Mouse (Mus musculus) mouse trophoblast stem cell (cell line): ENCODE results near the gene Smg6.

Source experiments
- in situ Hi-C, 2 experiments: fragments of 300-500 bp; cut with MseI, MboI; formaldehyde crosslinking; loops; 2 replicates in 1 of 2; 3 replicates in 1 of 2; pipeline ENCODE4 v1.15.1; 2025

Gene Smg6

GRCm38 (mm10) chr11:75046638-75047037, 121.0 kb downstream of the Smg6 start:
- in situ Hi-C loops, result no loop called here

- in situ Hi-C loops, result no loop called here
Measured at GRCm38 (mm10) chr11:75047066-75047465, 121.4 kb downstream of the Smg6 start.

- in situ Hi-C loops, result no loop called here
Measured at GRCm38 (mm10) chr11:75047736-75048407, 122.2 kb downstream of the Smg6 start.

- in situ Hi-C loops, result no loop called here
Measured at GRCm38 (mm10) chr11:75049146-75049545, 123.5 kb downstream of the Smg6 start.

- in situ Hi-C loops, result no loop called here
Measured at GRCm38 (mm10) chr11:75049807-75050206, 124.2 kb downstream of the Smg6 start.

GRCm38 (mm10) chr11:75051239-75051638, 125.6 kb downstream of the Smg6 start:
- in situ Hi-C loops, result no loop called here

- in situ Hi-C loops, result no loop called here
Measured at GRCm38 (mm10) chr11:75051712-75052550, 126.3 kb downstream of the Smg6 start.

GRCm38 (mm10) chr11:75053020-75053419, 127.4 kb downstream of the Smg6 start:
- in situ Hi-C loops, result no loop called here

GRCm38 (mm10) chr11:75053722-75054121, 128.1 kb downstream of the Smg6 start:
- in situ Hi-C loops, result no loop called here

- in situ Hi-C loops, result no loop called here
Measured at GRCm38 (mm10) chr11:75054184-75054877, 128.7 kb downstream of the Smg6 start.

GRCm38 (mm10) chr11:75054878-75055214, 129.2 kb downstream of the Smg6 start:
- in situ Hi-C loops, result no loop called here

- in situ Hi-C loops, result no loop called here
Measured at GRCm38 (mm10) chr11:75062650-75063049, 137.0 kb downstream of the Smg6 start.

GRCm38 (mm10) chr11:75064266-75064665, 138.6 kb downstream of the Smg6 start:
- in situ Hi-C loops, result no loop called here

- in situ Hi-C loops, result no loop called here
Measured at GRCm38 (mm10) chr11:75071352-75071751, 145.7 kb downstream of the Smg6 start.

- in situ Hi-C loops, result no loop called here
Measured at GRCm38 (mm10) chr11:75072932-75073625, 147.5 kb downstream of the Smg6 start.

GRCm38 (mm10) chr11:75073696-75074095, 148.1 kb downstream of the Smg6 start:
- in situ Hi-C loops, result no loop called here

GRCm38 (mm10) chr11:75074543-75074942, 148.9 kb downstream of the Smg6 start:
- in situ Hi-C loops, result no loop called here

GRCm38 (mm10) chr11:75078616-75079015, 153.0 kb downstream of the Smg6 start:
- in situ Hi-C loops, result no loop called here

- in situ Hi-C loops, result no loop called here
Measured at GRCm38 (mm10) chr11:75083031-75083430, 157.4 kb downstream of the Smg6 start.

GRCm38 (mm10) chr11:75092159-75092558, 166.5 kb downstream of the Smg6 start:
- in situ Hi-C loops, result no loop called here

GRCm38 (mm10) chr11:75092656-75093055, 167.0 kb downstream of the Smg6 start:
- in situ Hi-C loops, result no loop called here

- in situ Hi-C loops, result no loop called here
Measured at GRCm38 (mm10) chr11:75094759-75095158, 169.1 kb downstream of the Smg6 start.
